Mouse (Mus musculus): ENCODE results near the gene Plac9b. TPM values are rescaled to one million over a fixed set of nuclear protein-coding genes. Genes with fewer than 3 reads are reported as not detected.
"Not testable (repeated sequence)": the region's sequence is repeated elsewhere in the genome, so short reads cannot be mapped to it uniquely, and the experiment has no call there.

Plac9b gene
- total and polyA plus RNA-seq, 3 experiments = 0.11 TPM; not detected in 2

DNA sequence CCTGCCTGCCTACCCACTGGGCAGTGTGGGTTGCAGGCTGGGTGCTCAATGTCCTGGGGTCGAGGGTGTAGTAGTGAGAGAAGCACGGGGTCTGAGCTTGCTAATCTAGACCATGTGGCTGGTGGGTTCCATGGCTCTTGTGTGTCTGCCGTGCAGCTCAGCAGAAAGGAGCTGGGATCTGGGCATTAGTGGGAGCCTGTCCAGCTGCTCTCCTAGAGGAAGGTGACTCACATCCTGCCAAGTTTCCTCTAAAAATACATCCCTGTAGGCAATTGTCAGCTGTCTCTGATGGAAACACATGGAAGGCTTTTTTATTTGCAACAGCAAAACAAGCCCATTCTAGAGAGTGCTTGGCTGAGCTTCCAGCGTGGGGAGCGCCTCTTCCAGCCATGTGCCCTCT is 19.9 kb downstream of the Plac9b start:
- not testable (repeated sequence) for DNase-seq (ENCODE audit: low spot score)

GRCm38 (mm10) chr14:26161156-26161555 is 21.1 kb downstream of the Plac9b start:
- not testable (repeated sequence) for H3K4me1 ChIP-seq (ENCODE audit: insufficient read depth, low read depth, low read length); H3K36me3 ChIP-seq (replicated peaks); H3K27me3 ChIP-seq (ENCODE audit: insufficient read depth, low read length); ATAC-seq (ENCODE audit: extremely low read depth, insufficient number of reproducible peaks, low FRiP score, poor library complexity, severe bottlenecking); DNase-seq (ENCODE audit: low spot score); H3K9me3 ChIP-seq (replicated peaks); H3K4me3 ChIP-seq (ENCODE audit: low read depth, low read length)

More for the DNA sequence above, 19.9 kb downstream of the Plac9b start:
- H3K4me3 ChIP-seq (ENCODE audit: low read depth, low read length); H3K4me1 ChIP-seq (ENCODE audit: insufficient read depth, low read depth, low read length); ATAC-seq (ENCODE audit: extremely low read depth, insufficient number of reproducible peaks, low FRiP score, poor library complexity, severe bottlenecking); H3K36me3 ChIP-seq (replicated peaks); H3K27me3 ChIP-seq (ENCODE audit: insufficient read depth, low read length); H3K9me3 ChIP-seq (replicated peaks): not testable (repeated sequence)

- H3K4me1 ChIP-seq (ENCODE audit: insufficient read depth, low read depth, low read length); H3K36me3 ChIP-seq (replicated peaks); ATAC-seq (ENCODE audit: extremely low read depth, insufficient number of reproducible peaks, low FRiP score, poor library complexity, severe bottlenecking); H3K4me3 ChIP-seq (ENCODE audit: low read depth, low read length); H3K27me3 ChIP-seq (ENCODE audit: insufficient read depth, low read length); H3K9me3 ChIP-seq (replicated peaks); DNase-seq (ENCODE audit: low spot score): not testable (repeated sequence)
These were observed 26.2 kb downstream of the Plac9b start for GRCm38 (mm10) chr14:26156032-26156431.

GRCm38 (mm10) chr14:26147095-26147494 is 35.2 kb downstream of the Plac9b start:
- not testable (repeated sequence) for H3K4me1 ChIP-seq (ENCODE audit: insufficient read depth, low read depth, low read length); H3K27me3 ChIP-seq (ENCODE audit: insufficient read depth, low read length); H3K36me3 ChIP-seq (replicated peaks); H3K9me3 ChIP-seq (replicated peaks); H3K4me3 ChIP-seq (ENCODE audit: low read depth, low read length); ATAC-seq (ENCODE audit: extremely low read depth, insufficient number of reproducible peaks, low FRiP score, poor library complexity, severe bottlenecking); DNase-seq (ENCODE audit: low spot score)

- not testable (repeated sequence) for DNase-seq (ENCODE audit: low spot score); H3K27me3 ChIP-seq (ENCODE audit: insufficient read depth, low read length); H3K9me3 ChIP-seq (replicated peaks); H3K4me3 ChIP-seq (ENCODE audit: low read depth, low read length); ATAC-seq (ENCODE audit: extremely low read depth, insufficient number of reproducible peaks, low FRiP score, poor library complexity, severe bottlenecking); H3K36me3 ChIP-seq (replicated peaks); H3K4me1 ChIP-seq (ENCODE audit: insufficient read depth, low read depth, low read length)
These were observed 63.2 kb downstream of the Plac9b start for GRCm38 (mm10) chr14:26119095-26119494.

DNA sequence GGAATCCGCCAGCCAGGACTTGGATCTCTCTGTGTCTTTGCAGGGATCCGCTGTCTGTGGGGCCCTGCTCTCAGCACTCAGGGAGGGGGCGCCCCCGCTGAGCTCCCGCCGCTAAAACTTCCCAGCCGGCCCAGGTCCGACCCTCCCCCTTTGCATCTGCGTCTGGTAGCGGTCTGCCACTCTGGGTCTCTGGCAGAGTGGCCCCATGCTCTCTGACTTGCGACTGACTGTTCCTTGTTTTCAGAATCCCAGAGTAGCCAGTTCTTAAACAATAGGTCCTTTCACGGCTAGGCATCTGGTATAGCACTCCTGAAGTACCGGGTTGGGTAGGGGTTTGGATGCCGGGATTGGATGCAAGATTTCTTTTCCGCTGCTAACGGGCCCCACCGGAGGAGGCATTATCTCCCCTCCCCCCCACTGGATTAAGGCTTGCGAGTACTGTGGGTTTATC is 63.7 kb downstream of the Plac9b start:
- H3K4me3 ChIP-seq (ENCODE audit: low read depth, low read length); ATAC-seq (ENCODE audit: extremely low read depth, insufficient number of reproducible peaks, low FRiP score, poor library complexity, severe bottlenecking); DNase-seq (ENCODE audit: low spot score); H3K4me1 ChIP-seq (ENCODE audit: insufficient read depth, low read depth, low read length); H3K27me3 ChIP-seq (ENCODE audit: insufficient read depth, low read length); H3K9me3 ChIP-seq (replicated peaks); H3K36me3 ChIP-seq (replicated peaks): not testable (repeated sequence)

GRCm38 (mm10) chr14:26118150-26118549 is 64.1 kb downstream of the Plac9b start, which contains the start of gene Duxbl2:
TSS of gene Duxbl2 (plus strand) at chr14:26118349.
- H3K4me3 ChIP-seq (ENCODE audit: low read depth, low read length); ATAC-seq (ENCODE audit: extremely low read depth, insufficient number of reproducible peaks, low FRiP score, poor library complexity, severe bottlenecking); DNase-seq (ENCODE audit: low spot score); H3K27me3 ChIP-seq (ENCODE audit: insufficient read depth, low read length); H3K36me3 ChIP-seq (replicated peaks); H3K4me1 ChIP-seq (ENCODE audit: insufficient read depth, low read depth, low read length); H3K9me3 ChIP-seq (replicated peaks): not testable (repeated sequence)

Other genes with a start within 250 kb of the Plac9b start
- not detected in 2 replicates for gene Cphx1, start 244.2 kb downstream of the Plac9b start, total RNA-seq (2014; fragmentation: Nextera tagmentation)
- 0.44 TPM in 1 of 2 replicates, not detected in the other for gene Cphx1, start 244.2 kb downstream of the Plac9b start, total RNA-seq (2017)
- not detected in 2 replicates for gene Cphx1, start 244.2 kb downstream of the Plac9b start, polyA plus RNA-seq (2012)
- not detected in 2 replicates for gene Duxbl1, start 203.9 kb downstream of the Plac9b start, total RNA-seq (2014; fragmentation: Nextera tagmentation)
- 0.16 TPM in 1 of 2 replicates, not detected in the other for gene Duxbl1, start 203.9 kb downstream of the Plac9b start, total RNA-seq (2017)
- not detected in 2 replicates for gene Duxbl1, start 203.9 kb downstream of the Plac9b start, polyA plus RNA-seq (2012)
- gene Gm9780, start 139.8 kb downstream of the Plac9b start, total RNA-seq (2014; fragmentation: Nextera tagmentation) = not detected in 2 replicates
- gene Gm9780, start 139.8 kb downstream of the Plac9b start, total RNA-seq (2017) = not detected in 2 replicates
- not detected in 2 replicates for gene Gm9780, start 139.8 kb downstream of the Plac9b start, polyA plus RNA-seq (2012)
- gene Tmem254c, start 115.1 kb downstream of the Plac9b start, total RNA-seq (2014; fragmentation: Nextera tagmentation) = 3.3 TPM in 1 of 2 replicates, not detected in the other
- gene Tmem254c, start 115.1 kb downstream of the Plac9b start, total RNA-seq (2017) = 6.0 and 8.6 TPM in 2 replicates
- 2.9 TPM in 2 replicates for gene Tmem254c, start 115.1 kb downstream of the Plac9b start, polyA plus RNA-seq (2012)
- gene Cphx2, start 101.0 kb downstream of the Plac9b start, total RNA-seq (2014; fragmentation: Nextera tagmentation) = not detected in 2 replicates
- not detected in 2 replicates for gene Cphx2, start 101.0 kb downstream of the Plac9b start, total RNA-seq (2017)
- gene Cphx2, start 101.0 kb downstream of the Plac9b start, polyA plus RNA-seq (2012) = not detected in 2 replicates
- not detected in 2 replicates for gene Cphx3, start 100.2 kb downstream of the Plac9b start, total RNA-seq (2014; fragmentation: Nextera tagmentation)
- gene Cphx3, start 100.2 kb downstream of the Plac9b start, total RNA-seq (2017) = not detected in 2 replicates
- gene Cphx3, start 100.2 kb downstream of the Plac9b start, polyA plus RNA-seq (2012) = not detected in 2 replicates
- gene Duxbl2, start 64.1 kb downstream of the Plac9b start, total RNA-seq (2014; fragmentation: Nextera tagmentation) = not detected in 2 replicates
- gene Duxbl2, start 64.1 kb downstream of the Plac9b start, total RNA-seq (2017) = not detected in 2 replicates
- gene Duxbl2, start 64.1 kb downstream of the Plac9b start, polyA plus RNA-seq (2012) = not detected in 2 replicates
- 1.5 TPM in 1 of 2 replicates, not detected in the other for gene Tmem254b, start 24.6 kb upstream of the Plac9b start, total RNA-seq (2014; fragmentation: Nextera tagmentation)
- gene Tmem254b, start 24.6 kb upstream of the Plac9b start, total RNA-seq (2017) = 0.66 and 2.6 TPM in 2 replicates
- gene Tmem254b, start 24.6 kb upstream of the Plac9b start, polyA plus RNA-seq (2012) = 0.63 TPM in 1 of 2 replicates, not detected in the other
- not detected in 2 replicates for gene Duxbl3, start 75.5 kb upstream of the Plac9b start, total RNA-seq (2014; fragmentation: Nextera tagmentation)
- 0.12 TPM in 1 of 2 replicates, not detected in the other for gene Duxbl3, start 75.5 kb upstream of the Plac9b start, total RNA-seq (2017)
- not detected in 2 replicates for gene Duxbl3, start 75.5 kb upstream of the Plac9b start, polyA plus RNA-seq (2012)

Measured in G1E (cell line).